Mouse (Mus musculus) embryonic facial prominence, embryonic 12.5 days (tissue): ENCODE measurements around the gene Man2b1. TPM values are rescaled to one million over a fixed set of nuclear protein-coding genes. Genes with fewer than 3 reads are reported as not detected.
"Not testable (repeated sequence)": the region's sequence is repeated elsewhere in the genome, so short reads cannot be mapped to it uniquely, and the experiment has no call there.

Experiments used
- ATAC-seq: fragments of 200-750 bp; cut with Nextera tagmentation; 2 replicates; pipeline ENCODE4 v1.8.0; 2017; ENCODE audit not compliant: insufficient number of reproducible peaks, insufficient read depth, low FRiP score, low TSS enrichment
- H3K27ac ChIP-seq: fragments of 300-500 bp; sonication (generic); 2 replicates; pipeline ENCODE4 v1.5.1; 2016; ENCODE audit warnings: mild to moderate bottlenecking
- H3K27me3 ChIP-seq: fragments of 300-500 bp; sonication (generic); 2 replicates; pipeline ENCODE4 v1.6.1; 2016; ENCODE audit warnings: mild to moderate bottlenecking, moderate library complexity
- H3K36me3 ChIP-seq: fragments of 300-500 bp; sonication (generic); 2 replicates; pipeline ENCODE4 v1.6.1; 2016; ENCODE audit warnings: mild to moderate bottlenecking
- H3K4me1 ChIP-seq: fragments of 300-500 bp; sonication (generic); 2 replicates; pipeline ENCODE4 v1.6.1; 2016
- H3K4me2 ChIP-seq: fragments of 300-500 bp; sonication (generic); replicated peaks from 2 replicates; pipeline ENCODE4 v1.6.1; 2016; ENCODE audit warnings: mild to moderate bottlenecking, moderate library complexity
- H3K4me3 ChIP-seq: fragments of 300-500 bp; sonication (generic); 2 replicates; pipeline ENCODE4 v1.5.1; 2016; ENCODE audit warnings: mild to moderate bottlenecking
- H3K9ac ChIP-seq: fragments of 300-500 bp; sonication (generic); 2 replicates; pipeline ENCODE4 v1.6.1; 2016; ENCODE audit warnings: mild to moderate bottlenecking, moderate library complexity
- H3K9me3 ChIP-seq: fragments of 300-500 bp; sonication (generic); 2 replicates; pipeline ENCODE4 v1.6.1; 2016; ENCODE audit warnings: mild to moderate bottlenecking, moderate library complexity
- WGBS: fragments of 180-500 bp; shearing (Covaris S2); methylation state at CpG from one replicate; pipeline ENCODE4 v1.1.7; 2016; 5-methylcytosine and 5-hydroxymethylcytosine counted together
- polyA plus RNA-seq: library from polyadenylated mRNA; unstranded; fragments of >200 nt; fragmentation: Nextera tagmentation; extraction: Ambion mirVana; gene quantifications from 2 replicates; pipeline ENCODE4 v1.2.1, GENCODE M21; 2016

The Man2b1 gene
- polyA plus RNA-seq, 1 experiment from 2014 or later = 25.9 TPM

DNA sequence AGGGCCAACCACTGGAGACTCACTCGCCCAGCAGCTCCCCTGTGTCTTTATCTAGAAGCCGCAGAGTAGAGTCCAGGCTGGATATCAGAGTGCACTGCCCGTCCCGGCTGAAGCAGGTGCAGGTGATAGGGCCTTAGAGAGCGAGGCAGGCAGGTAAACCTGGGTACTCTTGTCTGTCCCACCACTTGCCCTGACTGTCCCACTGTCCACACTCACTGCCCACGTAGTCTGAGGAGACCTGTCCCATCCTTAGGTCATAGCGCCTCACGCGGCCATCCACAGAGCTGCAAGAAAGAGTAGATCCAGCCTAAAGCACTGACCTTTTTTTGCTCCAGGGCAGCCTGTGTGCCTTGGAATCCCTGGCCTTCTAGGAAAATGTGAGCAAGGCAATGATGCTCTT lies 7.1 kb upstream of the Man2b1 start:
- no peak for ATAC-seq
- no peak overlapping the region for H3K4me3 ChIP-seq
- H3K36me3 ChIP-seq = peaks cover 35% of the 10 kb centered on the region
- no peak overlapping the region for H3K9ac ChIP-seq
- H3K9me3 ChIP-seq = no peaks in the 10 kb centered on the region
- H3K4me1 ChIP-seq = peaks cover 6% of the 10 kb centered on the region; the same call in 1 of the 2 replicates
- no peak overlapping the region for H3K27ac ChIP-seq
- H3K4me2 ChIP-seq = no peak overlapping the region
- WGBS = 73% methylated on average over 9 of the region's 9 CpGs
- no peaks in the 10 kb centered on the region for H3K27me3 ChIP-seq

GRCm38 (mm10) chr8:85076993-85077392 lies 6.1 kb upstream of the Man2b1 start:
- Histone ChIP-seq H3K9ac (no peak overlapping the region), H3K4me3 (no peak overlapping the region), H3K4me1 (peaks cover 13% of the 10 kb centered on the region; the same call in 1 of the 2 replicates), H3K4me2 (no peak overlapping the region), H3K9me3 (no peaks in the 10 kb centered on the region), H3K36me3 (peaks cover 35% of the 10 kb centered on the region), H3K27ac (0 out of 2 replicates have a peak overlapping the region, but pooled peaks have one; percentile 17), H3K27me3 (no peaks in the 10 kb centered on the region)
- ATAC-seq = no peak
- WGBS = 0% methylated on average over 2 of the region's 2 CpGs

- Histone ChIP-seq H3K27me3 (no peaks in the 10 kb centered on the region), H3K27ac (0 out of 2 replicates have a peak overlapping the region, but pooled peaks have one; percentile 8), H3K9me3 (no peaks in the 10 kb centered on the region), H3K4me2 (peak overlapping the region; percentile 93), H3K4me1 (peaks cover 28% of the 10 kb centered on the region), H3K9ac (peak overlapping the region; percentile 92), H3K36me3 (peaks cover 22% of the 10 kb centered on the region), H3K4me3 (peak overlapping the region; percentile 94)
- no peak for ATAC-seq
- under 1% methylated on average over 25 of the region's 25 CpGs for WGBS
These were observed 2.9 kb upstream of the Man2b1 start for GRCm38 (mm10) chr8:85080214-85080531.

- Histone ChIP-seq H3K4me1 (peaks cover 28% of the 10 kb centered on the region), H3K27me3 (no peaks in the 10 kb centered on the region), H3K36me3 (peaks cover 22% of the 10 kb centered on the region), H3K4me3 (peak within 1 kb of the TSS; percentile 94), H3K9ac (peak within 1 kb of the TSS; percentile 92), H3K9me3 (no peaks in the 10 kb centered on the region), H3K27ac (0 out of 2 replicates have a peak within 1 kb of the TSS, but pooled peaks have one; percentile 8), H3K4me2 (peak within 1 kb of the TSS; percentile 93)
- peak; percentile 1; the same call in 1 of the 2 replicates for ATAC-seq
- under 1% methylated on average over 30 of the region's 30 CpGs for WGBS
These were observed 2.4 kb upstream of the Man2b1 start, which contains the start of gene Wdr83os for GRCm38 (mm10) chr8:85080532-85081215. Wdr83os (plus strand) TSS chr8:85080740.

DNA sequence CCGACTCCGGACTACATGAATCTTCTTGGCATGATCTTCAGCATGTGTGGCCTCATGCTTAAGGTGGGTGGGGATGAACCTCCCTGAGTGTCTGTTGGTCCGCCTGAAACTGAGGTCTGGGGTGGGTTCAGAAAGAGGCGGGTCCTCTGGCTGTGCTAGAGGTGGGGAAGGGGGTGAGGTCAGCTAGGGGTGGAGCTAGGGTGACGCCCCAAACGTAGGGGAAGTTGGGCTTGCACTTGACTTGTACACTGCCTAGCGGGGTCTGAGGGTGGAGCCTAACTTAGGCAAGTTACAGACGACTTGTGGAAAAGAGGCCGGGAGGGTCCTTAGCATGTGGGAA lies 1.9 kb upstream of the Man2b1 start, which contains the start of gene Wdr83:
Gene Wdr83 (minus strand): TSS at position 91 of the 340 bp plus-strand sequence.
- Histone ChIP-seq H3K4me1 (peaks cover 28% of the 10 kb centered on the region), H3K4me3 (peak within 1 kb of the TSS; percentile 94), H3K4me2 (peak within 1 kb of the TSS; percentile 93), H3K9ac (peak within 1 kb of the TSS; percentile 92), H3K36me3 (peaks cover 18% of the 10 kb centered on the region), H3K27ac (0 out of 2 replicates have a peak within 1 kb of the TSS, but pooled peaks have one; percentile 8), H3K9me3 (no peaks in the 10 kb centered on the region), H3K27me3 (no peaks in the 10 kb centered on the region)
- peak; percentile 38 for ATAC-seq
- 1% methylated on average over 9 of the region's 9 CpGs for WGBS

- Histone ChIP-seq H3K4me1 (peaks cover 28% of the 10 kb centered on the region), H3K36me3 (peaks cover 14% of the 10 kb centered on the region)
- not testable (repeated sequence) for ATAC-seq, H3K27ac ChIP-seq, H3K27me3 ChIP-seq, H3K4me2 ChIP-seq, H3K9me3 ChIP-seq, H3K4me3 ChIP-seq, H3K9ac ChIP-seq
- 87% methylated on average over 4 of the region's 4 CpGs for WGBS
These were observed 901 bp upstream of the Man2b1 start for GRCm38 (mm10) chr8:85082169-85082568.

GRCm38 (mm10) chr8:85084633-85085032 lies 1.6 kb downstream of the Man2b1 start:
- Histone ChIP-seq H3K4me2 (no peak overlapping the region), H3K4me1 (peaks cover 26% of the 10 kb centered on the region), H3K27me3 (no peaks in the 10 kb centered on the region), H3K36me3 (peaks cover 27% of the 10 kb centered on the region), H3K4me3 (no peak overlapping the region), H3K9ac (no peak overlapping the region), H3K9me3 (no peaks in the 10 kb centered on the region), H3K27ac (no peak overlapping the region)
- no peak for ATAC-seq
- 88% methylated on average over 8 of the region's 8 CpGs for WGBS

DNA sequence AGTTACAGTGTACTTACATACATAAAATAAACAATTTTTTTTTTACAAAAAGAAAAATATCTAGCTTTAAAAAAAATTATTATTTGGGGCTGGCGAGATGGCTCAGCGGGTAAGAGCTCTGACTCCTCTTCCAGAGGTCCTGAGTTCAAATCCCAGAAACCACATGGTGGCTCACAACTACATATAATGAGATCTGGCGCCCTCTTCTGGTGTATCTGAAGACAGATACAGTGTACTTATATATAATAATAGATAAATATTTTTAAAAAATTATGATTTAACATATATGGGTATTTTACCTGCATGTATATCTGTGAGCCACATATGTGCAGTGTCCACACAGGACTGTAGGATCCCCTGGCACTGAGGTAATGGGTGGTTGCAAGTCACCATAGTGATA lies 3.2 kb downstream of the Man2b1 start:
- H3K27me3 ChIP-seq = no peaks in the 10 kb centered on the region
- no peaks in the 10 kb centered on the region for H3K9me3 ChIP-seq
- H3K4me2 ChIP-seq = no peak overlapping the region
- H3K4me1 ChIP-seq = peaks cover 21% of the 10 kb centered on the region
- no peak overlapping the region for H3K27ac ChIP-seq
- peaks cover 32% of the 10 kb centered on the region for H3K36me3 ChIP-seq
- 73% methylated on average over 3 of the region's 3 CpGs for WGBS
- no peak for ATAC-seq
- no peak overlapping the region for H3K9ac ChIP-seq
- H3K4me3 ChIP-seq = no peak overlapping the region

DNA sequence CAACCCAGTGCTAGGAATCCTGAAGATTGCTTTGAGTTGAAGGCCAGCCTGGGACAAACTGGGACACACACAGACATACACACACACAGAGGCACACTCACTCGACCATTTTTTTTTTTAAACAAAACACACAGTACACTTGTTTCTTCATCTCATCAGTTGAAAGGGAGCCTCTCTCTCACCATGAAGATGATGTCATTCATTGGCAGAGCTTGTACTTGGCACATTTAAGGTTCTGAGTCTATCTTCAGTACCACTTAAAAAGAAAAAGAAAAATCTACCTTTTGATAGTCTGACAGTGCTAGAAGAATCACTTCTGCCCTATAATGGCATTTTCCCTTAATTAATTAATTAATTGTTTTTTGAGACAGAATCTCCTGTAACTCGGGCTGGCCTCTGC lies 5.7 kb downstream of the Man2b1 start:
- no peaks in the 10 kb centered on the region for H3K9me3 ChIP-seq
- peaks cover 38% of the 10 kb centered on the region for H3K36me3 ChIP-seq
- no peak overlapping the region for H3K9ac ChIP-seq
- H3K4me3 ChIP-seq = no peak overlapping the region
- 77% methylated on average over 2 of the region's 2 CpGs for WGBS
- no peak overlapping the region for H3K4me2 ChIP-seq
- no peak for ATAC-seq
- H3K4me1 ChIP-seq = peaks cover 6% of the 10 kb centered on the region
- no peak overlapping the region for H3K27ac ChIP-seq
- H3K27me3 ChIP-seq = no peaks in the 10 kb centered on the region

DNA sequence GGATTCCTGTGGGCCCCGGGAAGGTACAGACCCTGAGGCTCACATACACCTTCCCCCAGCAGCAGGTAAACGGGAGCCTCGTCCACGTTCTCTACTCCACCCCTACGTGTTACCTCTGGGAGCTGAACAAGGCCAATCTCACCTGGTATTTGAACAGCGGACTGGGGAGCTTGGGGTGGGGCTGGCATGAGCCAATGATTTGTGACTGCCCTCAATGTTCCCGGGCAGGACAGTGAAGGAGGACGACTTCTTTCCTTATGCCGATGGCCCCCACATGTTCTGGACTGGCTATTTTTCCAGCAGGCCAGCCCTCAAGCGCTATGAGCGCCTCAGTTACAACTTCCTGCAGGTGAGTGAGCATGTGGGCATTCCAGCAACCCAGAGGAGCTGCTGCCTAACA lies 7.8 kb downstream of the Man2b1 start:
- no peak overlapping the region for H3K27ac ChIP-seq
- no peaks in the 10 kb centered on the region for H3K27me3 ChIP-seq
- H3K9me3 ChIP-seq = no peaks in the 10 kb centered on the region
- WGBS = 92% methylated on average over 11 of the region's 11 CpGs
- H3K36me3 ChIP-seq = peaks cover 43% of the 10 kb centered on the region
- no peaks in the 10 kb centered on the region for H3K4me1 ChIP-seq
- H3K4me3 ChIP-seq = no peak overlapping the region
- H3K4me2 ChIP-seq = no peak overlapping the region
- H3K9ac ChIP-seq = no peak overlapping the region
- ATAC-seq = no peak

DNA sequence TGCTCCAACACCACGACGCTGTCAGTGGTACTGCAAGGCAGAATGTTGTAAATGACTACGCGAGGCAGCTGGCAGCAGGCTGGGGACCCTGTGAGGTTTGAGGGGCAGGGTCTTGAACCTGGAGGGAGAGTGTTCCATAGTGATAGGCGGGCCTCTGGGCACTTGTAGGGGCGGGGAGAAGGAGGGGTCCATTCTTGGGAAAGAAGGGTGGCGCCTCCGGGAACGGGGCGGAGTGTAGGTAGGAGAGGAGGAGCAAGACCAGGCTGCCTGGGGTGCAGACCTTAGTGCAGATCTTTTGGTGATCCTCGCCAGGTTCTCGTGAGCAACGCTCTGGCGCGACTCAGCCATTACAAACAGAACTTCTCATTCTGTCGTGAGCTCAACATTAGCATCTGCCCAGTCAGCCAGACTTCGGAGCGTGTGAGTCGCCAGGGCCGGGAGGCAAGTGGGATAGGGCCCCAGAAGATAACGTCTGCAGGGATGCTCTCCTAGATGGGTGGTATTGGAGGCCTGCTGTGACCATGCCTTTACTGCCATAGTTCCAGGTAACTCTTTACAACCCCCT lies 8.5 kb downstream of the Man2b1 start:
- Histone ChIP-seq H3K4me1 (no peaks in the 10 kb centered on the region), H3K4me2 (no peak overlapping the region), H3K27ac (no peak overlapping the region), H3K9ac (no peak overlapping the region), H3K4me3 (no peak overlapping the region), H3K36me3 (peaks cover 49% of the 10 kb centered on the region), H3K9me3 (no peaks in the 10 kb centered on the region), H3K27me3 (no peaks in the 10 kb centered on the region)
- WGBS = 26% methylated on average over 21 of the region's 21 CpGs
- no peak for ATAC-seq

GRCm38 (mm10) chr8:85095051-85095450 lies 12.0 kb downstream of the Man2b1 start:
- H3K36me3 ChIP-seq = peaks cover 52% of the 10 kb centered on the region
- ATAC-seq = no peak
- WGBS = 92% methylated on average over 13 of the region's 13 CpGs
- H3K9ac ChIP-seq = no peak overlapping the region
- H3K4me3 ChIP-seq = no peak overlapping the region
- H3K4me2 ChIP-seq = no peak overlapping the region
- H3K4me1 ChIP-seq = no peaks in the 10 kb centered on the region
- no peaks in the 10 kb centered on the region for H3K27me3 ChIP-seq
- H3K27ac ChIP-seq = no peak overlapping the region
- H3K9me3 ChIP-seq = no peaks in the 10 kb centered on the region
